Mouse (Mus musculus): ENCODE measurements around the gene Nectin2. TPM values are rescaled to one million over a fixed set of nuclear protein-coding genes. Genes with fewer than 3 reads are reported as not detected.

Gene Nectin2
- polyA plus RNA-seq, 1 experiment from 2014 or later: 56.5 TPM

DNA sequence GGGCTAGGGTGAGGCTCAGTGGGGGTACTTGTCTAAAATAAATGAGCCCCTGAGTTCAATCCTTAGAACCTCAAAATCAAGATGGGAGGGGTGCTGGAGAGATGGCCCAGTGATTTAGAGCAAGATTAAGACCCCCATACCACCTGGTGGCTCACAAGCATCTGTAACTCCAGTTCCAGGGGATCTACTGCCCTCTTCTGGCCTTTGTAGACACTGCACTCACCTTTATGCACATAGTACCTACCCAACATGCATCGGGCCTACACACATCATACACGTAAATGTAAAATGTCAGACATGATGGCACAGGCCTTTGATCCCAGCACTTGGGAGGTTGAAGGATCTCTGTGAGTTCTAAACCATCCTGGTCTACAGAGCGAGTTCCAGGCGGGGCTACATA, 32.4 kb upstream of the Nectin2 start:
- H3K4me2 ChIP-seq: no peak overlapping the region
- no peaks in the 10 kb centered on the region for H3K27me3 ChIP-seq (replicated peaks)
- 93% methylated on average over 4 of the region's 4 CpGs for WGBS
- no peaks in the 10 kb centered on the region for H3K9me3 ChIP-seq (replicated peaks)
- H3K27ac ChIP-seq (replicated peaks): no peak overlapping the region
- no peak overlapping the region for H3K9ac ChIP-seq (replicated peaks)
- no peaks in the 10 kb centered on the region for H3K36me3 ChIP-seq
- H3K4me1 ChIP-seq: no peaks in the 10 kb centered on the region
- no peak overlapping the region for H3K4me3 ChIP-seq (replicated peaks)
- ATAC-seq (ENCODE audit: low FRiP score): no peak

DNA sequence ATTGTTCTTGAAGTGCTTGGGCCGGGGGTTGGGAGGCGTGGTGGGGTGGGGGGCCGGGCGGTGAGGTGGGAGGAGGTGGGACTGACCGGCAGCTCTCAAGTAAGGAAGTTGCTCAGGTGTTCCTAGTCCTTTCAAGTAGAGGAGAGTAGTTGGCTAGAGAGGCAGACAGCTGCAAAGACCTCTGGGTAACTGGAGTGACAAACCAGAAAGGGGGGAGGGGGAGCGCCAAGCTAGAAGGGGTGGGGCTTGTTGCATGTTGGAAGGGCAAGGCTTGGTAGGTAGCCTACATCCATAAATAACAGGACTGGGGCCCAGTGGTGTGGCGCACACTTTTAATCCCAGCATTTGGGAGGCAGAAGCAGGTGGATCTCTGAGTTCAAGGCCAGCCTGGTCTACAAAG, 31.5 kb upstream of the Nectin2 start:
- H3K36me3 ChIP-seq: no peaks in the 10 kb centered on the region
- H3K27ac ChIP-seq (replicated peaks): no peak overlapping the region
- 94% methylated on average over 7 of the region's 7 CpGs for WGBS
- no peak overlapping the region for H3K4me2 ChIP-seq
- no peaks in the 10 kb centered on the region for H3K9me3 ChIP-seq (replicated peaks)
- H3K4me3 ChIP-seq (replicated peaks): no peak overlapping the region
- no peaks in the 10 kb centered on the region for H3K27me3 ChIP-seq (replicated peaks)
- no peaks in the 10 kb centered on the region for H3K4me1 ChIP-seq
- ATAC-seq (ENCODE audit: low FRiP score): no peak
- H3K9ac ChIP-seq (replicated peaks): no peak overlapping the region

DNA sequence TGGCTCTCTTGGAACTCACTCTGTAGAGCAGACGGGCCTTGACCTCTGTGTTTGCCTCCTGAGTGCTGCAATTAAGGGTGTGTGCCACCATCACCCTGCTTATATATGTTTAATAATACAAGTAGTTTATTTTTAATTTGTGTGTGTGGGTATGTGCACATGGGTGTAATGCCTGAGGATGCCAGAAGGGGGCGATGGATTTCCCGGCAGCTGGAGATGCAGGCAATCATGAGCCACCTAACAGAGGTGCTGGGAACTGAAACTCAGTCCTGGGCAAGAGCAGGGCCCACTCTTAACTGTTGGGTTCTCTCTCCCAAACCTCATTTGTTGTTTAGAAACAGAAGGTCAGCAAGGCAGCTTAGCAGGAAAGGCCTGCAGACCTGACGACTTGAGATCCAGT, 29.6 kb upstream of the Nectin2 start:
- WGBS: 84% methylated on average over 4 of the region's 4 CpGs
- no peak overlapping the region for H3K9ac ChIP-seq (replicated peaks)
- no peak overlapping the region for H3K4me2 ChIP-seq
- no peak overlapping the region for H3K4me3 ChIP-seq (replicated peaks)
- H3K4me1 ChIP-seq: no peaks in the 10 kb centered on the region
- no peaks in the 10 kb centered on the region for H3K9me3 ChIP-seq (replicated peaks)
- H3K36me3 ChIP-seq: no peaks in the 10 kb centered on the region
- no peak for ATAC-seq (ENCODE audit: low FRiP score)
- H3K27me3 ChIP-seq (replicated peaks): no peaks in the 10 kb centered on the region
- no peak overlapping the region for H3K27ac ChIP-seq (replicated peaks)

DNA sequence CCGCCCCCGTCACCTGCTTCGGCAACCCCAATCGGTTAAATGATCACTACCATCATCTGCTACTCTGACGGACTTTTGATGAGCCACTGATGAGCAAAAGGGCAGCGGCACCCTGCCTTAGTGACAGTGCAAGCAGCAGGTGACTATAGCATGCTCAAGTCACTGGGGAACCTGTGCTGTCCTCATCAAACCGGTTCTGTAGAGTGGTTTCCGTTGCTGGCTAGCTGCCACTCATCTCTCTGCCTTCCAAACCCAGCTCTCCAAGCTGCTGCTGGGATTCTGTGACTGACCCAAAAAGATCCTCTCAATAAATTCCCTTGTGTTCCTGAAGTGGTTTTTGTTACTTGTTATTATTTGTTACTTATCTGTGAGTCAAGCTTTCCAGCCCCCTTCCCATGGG, 28.4 kb upstream of the Nectin2 start:
- ATAC-seq (ENCODE audit: low FRiP score): no peak
- WGBS: 84% methylated on average over 8 of the region's 8 CpGs
- H3K9ac ChIP-seq (replicated peaks): no peak overlapping the region
- no peaks in the 10 kb centered on the region for H3K36me3 ChIP-seq
- H3K4me2 ChIP-seq: no peak overlapping the region
- H3K9me3 ChIP-seq (replicated peaks): no peaks in the 10 kb centered on the region
- no peak overlapping the region for H3K27ac ChIP-seq (replicated peaks)
- no peaks in the 10 kb centered on the region for H3K4me1 ChIP-seq
- H3K27me3 ChIP-seq (replicated peaks): no peaks in the 10 kb centered on the region
- H3K4me3 ChIP-seq (replicated peaks): no peak overlapping the region

DNA sequence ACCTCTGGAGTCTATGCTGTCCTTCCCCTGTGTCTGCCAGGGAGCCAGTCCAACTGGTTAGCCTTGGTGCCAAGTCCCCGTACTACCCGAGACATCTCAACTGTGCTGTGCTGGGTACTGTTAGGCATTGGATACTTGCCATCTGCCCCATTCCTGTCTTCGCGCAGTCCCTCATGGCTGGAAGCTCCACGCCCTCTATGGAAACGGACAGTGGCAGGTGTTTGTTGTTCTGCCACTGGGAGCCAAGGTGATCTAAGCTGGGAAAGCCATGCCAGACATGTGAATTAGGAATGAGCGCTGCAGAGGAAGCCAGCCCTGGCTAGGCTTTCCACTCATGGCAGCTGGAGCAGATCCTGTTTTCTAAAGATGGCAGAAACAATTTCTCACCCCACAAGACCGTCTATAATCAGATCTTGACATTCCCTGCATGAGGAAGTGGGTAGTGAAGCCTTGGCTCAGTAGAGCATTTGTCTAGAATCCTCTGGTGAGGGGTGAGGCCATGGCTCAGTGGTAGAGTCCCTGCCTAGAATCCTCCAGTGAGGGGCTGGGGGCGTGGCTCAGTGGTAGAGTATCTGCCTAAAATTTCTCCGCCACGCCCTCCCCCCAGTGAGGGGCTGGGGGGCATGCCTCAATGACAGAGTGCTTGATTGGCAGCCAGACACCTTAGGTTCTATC, 26.9 kb upstream of the Nectin2 start:
- H3K27ac ChIP-seq (replicated peaks): no peak overlapping the region
- no peak overlapping the region for H3K4me2 ChIP-seq
- H3K4me1 ChIP-seq: no peaks in the 10 kb centered on the region
- H3K9ac ChIP-seq (replicated peaks): no peak overlapping the region
- no peaks in the 10 kb centered on the region for H3K9me3 ChIP-seq (replicated peaks)
- WGBS: 86% methylated on average over 11 of the region's 11 CpGs
- H3K27me3 ChIP-seq (replicated peaks): peaks cover under 1% of the 10 kb centered on the region
- no peak overlapping the region for H3K4me3 ChIP-seq (replicated peaks)
- ATAC-seq (ENCODE audit: low FRiP score): no peak
- H3K36me3 ChIP-seq: no peaks in the 10 kb centered on the region

DNA sequence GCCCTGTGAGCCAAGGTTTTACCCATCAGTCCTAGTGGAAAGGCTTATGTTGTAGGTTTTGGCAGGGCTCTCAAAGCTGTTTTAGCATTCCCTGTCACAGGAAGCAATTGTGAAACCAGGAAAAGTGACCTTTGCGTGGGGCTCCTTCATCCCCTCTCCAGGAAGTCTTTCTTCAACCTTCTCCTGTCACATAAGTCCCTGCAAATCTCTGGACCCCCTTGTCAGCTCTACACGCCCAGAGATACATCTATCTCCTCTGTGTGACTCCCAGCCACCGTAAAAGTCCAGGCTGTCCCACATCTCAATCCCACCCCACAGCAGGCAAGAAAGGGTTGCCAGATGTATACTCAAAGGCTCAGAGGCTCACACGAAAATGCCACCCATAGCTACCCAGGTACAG, 21.4 kb upstream of the Nectin2 start:
- Histone ChIP-seq H3K9ac (replicated peaks) (no peak overlapping the region), H3K27me3 (replicated peaks) (peaks cover 40% of the 10 kb centered on the region), H3K27ac (replicated peaks) (no peak overlapping the region), H3K4me1 (peaks cover 26% of the 10 kb centered on the region), H3K9me3 (replicated peaks) (no peaks in the 10 kb centered on the region), H3K4me2 (no peak overlapping the region), H3K4me3 (replicated peaks) (no peak overlapping the region), H3K36me3 (no peaks in the 10 kb centered on the region)
- ATAC-seq (ENCODE audit: low FRiP score): no peak
- WGBS: 58% methylated on average over 4 of the region's 4 CpGs

DNA sequence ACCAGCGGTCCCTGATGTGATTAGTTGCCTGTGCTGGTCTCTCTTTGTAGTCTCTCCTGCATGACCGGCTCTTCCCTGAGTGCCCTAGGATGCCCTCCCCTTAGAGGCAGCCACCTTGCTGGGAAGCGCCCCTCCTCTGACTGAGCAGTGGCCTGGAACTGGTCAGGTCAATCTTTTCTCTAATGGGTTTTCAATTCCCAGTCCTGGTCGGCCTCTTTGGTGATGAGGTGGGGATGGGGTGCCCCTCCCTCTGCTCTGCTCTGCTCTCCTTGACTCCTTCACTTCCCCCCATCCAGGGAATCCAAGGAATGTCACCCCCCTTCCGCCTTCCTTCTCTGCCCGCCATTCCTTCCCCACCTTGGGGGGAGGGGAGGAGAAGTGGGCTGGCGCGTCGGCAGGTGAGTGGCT, 20.7 kb upstream of the Nectin2 start, which contains the start of gene Bcam:
Gene Bcam (minus strand): TSS at position 33 of the 408 bp plus-strand sequence.
- ATAC-seq (ENCODE audit: low FRiP score): peak; percentile 43
- Histone ChIP-seq H3K27ac (replicated peaks) (no peak within 1 kb of the TSS), H3K4me1 (peaks cover 26% of the 10 kb centered on the region), H3K9me3 (replicated peaks) (no peaks in the 10 kb centered on the region), H3K9ac (replicated peaks) (peak within 1 kb of the TSS; percentile 41), H3K4me2 (peak within 1 kb of the TSS; percentile 82), H3K27me3 (replicated peaks) (peaks cover 40% of the 10 kb centered on the region), H3K4me3 (replicated peaks) (peak within 1 kb of the TSS; percentile 41), H3K36me3 (no peaks in the 10 kb centered on the region)
- WGBS: 5% methylated on average over 9 of the region's 9 CpGs

DNA sequence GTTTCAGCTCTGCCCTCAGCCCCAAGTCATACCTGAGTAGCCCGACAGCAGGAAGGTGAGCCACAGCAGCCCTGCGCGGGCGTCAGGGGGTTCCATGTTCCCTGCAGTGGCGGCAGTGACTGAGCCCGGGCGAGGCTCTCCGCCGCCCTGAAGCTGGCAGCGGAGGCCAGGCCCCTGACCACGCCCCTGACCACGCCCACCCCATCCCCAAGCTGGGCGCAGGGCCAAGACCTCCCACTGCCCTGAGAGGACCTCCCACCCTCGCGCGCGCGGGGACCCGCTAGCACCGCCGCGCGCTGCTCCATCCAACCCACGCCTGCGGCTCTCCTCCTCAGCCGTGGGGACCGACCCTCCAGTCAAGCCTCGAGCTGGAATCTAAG, 20.1 kb upstream of the Nectin2 start:
- Histone ChIP-seq H3K4me3 (replicated peaks) (peak overlapping the region; percentile 41), H3K4me2 (peak overlapping the region; percentile 82), H3K27me3 (replicated peaks) (peaks cover 40% of the 10 kb centered on the region), H3K4me1 (peaks cover 26% of the 10 kb centered on the region), H3K9ac (replicated peaks) (peak overlapping the region; percentile 41), H3K36me3 (no peaks in the 10 kb centered on the region), H3K9me3 (replicated peaks) (no peaks in the 10 kb centered on the region), H3K27ac (replicated peaks) (no peak overlapping the region)
- ATAC-seq (ENCODE audit: low FRiP score): peak; percentile 80
- 0% methylated on average over 28 of the region's 28 CpGs for WGBS

DNA sequence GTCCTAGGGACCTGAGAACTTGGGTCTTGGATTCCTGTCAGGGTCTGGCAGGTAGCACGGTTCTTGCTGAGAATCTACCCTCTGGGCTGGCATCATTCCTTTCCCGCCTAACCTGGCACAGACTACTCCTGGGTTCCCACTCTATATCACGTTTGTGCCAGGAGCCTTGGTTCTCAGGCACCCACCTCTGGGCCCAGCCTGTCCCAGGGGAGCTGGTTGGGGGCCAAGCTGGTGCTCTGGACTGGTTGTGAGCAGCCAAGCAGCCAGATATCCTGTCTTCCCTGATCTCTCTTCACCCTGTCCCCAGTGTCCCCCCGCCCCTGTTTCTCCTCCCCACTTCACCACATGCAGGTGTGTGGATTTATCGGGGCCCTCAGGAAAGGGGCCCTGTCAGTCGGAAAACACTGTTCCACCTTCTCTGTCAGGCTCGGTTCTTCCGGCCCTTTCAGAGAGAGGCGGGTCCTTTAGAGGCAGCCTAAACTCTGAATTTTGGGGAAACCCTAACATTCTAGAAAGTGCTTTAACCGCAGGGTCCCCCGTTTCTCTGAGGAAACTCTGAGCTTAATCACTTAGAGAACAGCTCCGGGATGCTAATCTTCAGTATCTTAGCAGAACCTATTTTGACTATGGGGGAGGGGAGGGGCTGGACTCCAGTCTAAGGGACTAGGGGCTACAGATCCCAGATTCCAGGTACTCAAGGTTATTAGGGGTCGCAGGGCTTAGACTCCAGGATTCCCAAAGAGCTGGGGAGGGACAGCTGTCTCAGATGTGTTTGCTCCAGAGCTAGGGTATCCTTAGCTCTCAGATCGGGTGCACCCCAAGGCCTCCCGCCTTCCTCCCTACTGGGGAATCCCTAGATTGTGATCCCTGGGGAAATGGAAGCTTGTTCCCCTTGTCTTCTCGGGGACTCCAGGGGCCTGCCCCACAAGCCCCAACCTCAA, 19.4 kb upstream of the Nectin2 start:
- H3K36me3 ChIP-seq: no peaks in the 10 kb centered on the region
- peaks cover 26% of the 10 kb centered on the region for H3K4me1 ChIP-seq
- peaks cover 40% of the 10 kb centered on the region for H3K27me3 ChIP-seq (replicated peaks)
- peak; percentile 6; the same call in 1 of the 2 replicates for ATAC-seq (ENCODE audit: low FRiP score)
- peak overlapping the region; percentile 41 for H3K4me3 ChIP-seq (replicated peaks)
- 11% methylated on average over 16 of the region's 16 CpGs for WGBS
- H3K4me2 ChIP-seq: peak overlapping the region; percentile 82
- H3K27ac ChIP-seq (replicated peaks): no peak overlapping the region
- peak overlapping the region; percentile 41 for H3K9ac ChIP-seq (replicated peaks)
- no peaks in the 10 kb centered on the region for H3K9me3 ChIP-seq (replicated peaks)

DNA sequence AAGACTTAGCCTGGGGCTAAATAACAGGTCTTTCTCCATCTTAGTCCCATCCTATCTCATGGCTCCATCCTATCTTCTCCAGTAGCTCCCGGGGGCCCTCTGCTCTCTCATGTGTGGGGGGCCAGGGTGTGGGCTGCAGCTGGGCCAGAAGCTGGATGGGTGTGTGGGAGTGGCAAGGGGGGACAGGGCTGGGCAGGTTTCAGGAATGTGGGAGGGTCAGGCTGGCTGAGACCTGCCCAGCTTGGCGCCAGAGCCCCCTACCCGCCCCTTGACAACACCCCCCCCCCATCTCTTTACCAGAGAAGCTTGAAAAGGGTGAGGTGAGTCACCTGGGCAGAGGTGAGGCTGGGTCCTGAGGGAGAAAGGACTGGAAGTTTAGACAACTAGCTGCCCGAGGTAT, 18.7 kb upstream of the Nectin2 start:
- peak overlapping the region; percentile 82; the same call in 1 of the 2 replicates for H3K4me2 ChIP-seq
- no peak overlapping the region for H3K27ac ChIP-seq (replicated peaks)
- H3K4me3 ChIP-seq (replicated peaks): no peak overlapping the region
- 33% methylated on average over 4 of the region's 4 CpGs for whole genome bisulfite sequencing
- H3K27me3 ChIP-seq (replicated peaks): peaks cover 40% of the 10 kb centered on the region
- no peak for ATAC-seq (ENCODE audit: low FRiP score)
- peaks cover 26% of the 10 kb centered on the region for H3K4me1 ChIP-seq
- no peaks in the 10 kb centered on the region for H3K36me3 ChIP-seq
- no peaks in the 10 kb centered on the region for H3K9me3 ChIP-seq (replicated peaks)
- no peak overlapping the region for H3K9ac ChIP-seq (replicated peaks)

DNA sequence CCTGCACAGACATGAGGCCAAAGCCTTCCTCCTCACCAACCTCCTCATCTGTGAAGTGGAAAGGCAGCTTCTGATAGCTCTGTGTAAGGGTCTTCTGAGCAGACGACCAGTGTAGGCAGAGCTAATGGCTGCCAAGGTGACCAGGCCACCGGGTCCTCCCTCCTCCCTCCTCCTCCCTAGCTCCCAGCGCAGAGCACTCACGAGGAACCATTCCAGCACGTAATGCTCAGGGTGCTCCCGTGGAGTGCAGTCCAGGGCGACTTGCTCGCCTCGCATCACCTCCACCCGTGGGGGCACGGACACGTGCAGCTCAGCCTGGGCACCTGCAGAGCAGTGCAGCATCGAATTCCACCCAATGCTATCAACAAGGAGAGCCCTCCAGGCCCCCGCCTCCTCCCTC, 18.0 kb upstream of the Nectin2 start:
- WGBS: 76% methylated on average over 14 of the region's 14 CpGs
- Histone ChIP-seq H3K9ac (replicated peaks) (no peak overlapping the region), H3K36me3 (no peaks in the 10 kb centered on the region), H3K27me3 (replicated peaks) (peaks cover 40% of the 10 kb centered on the region), H3K9me3 (replicated peaks) (no peaks in the 10 kb centered on the region), H3K4me3 (replicated peaks) (no peak overlapping the region), H3K4me1 (peaks cover 26% of the 10 kb centered on the region), H3K27ac (replicated peaks) (no peak overlapping the region), H3K4me2 (no peak overlapping the region)
- no peak for ATAC-seq (ENCODE audit: low FRiP score)

DNA sequence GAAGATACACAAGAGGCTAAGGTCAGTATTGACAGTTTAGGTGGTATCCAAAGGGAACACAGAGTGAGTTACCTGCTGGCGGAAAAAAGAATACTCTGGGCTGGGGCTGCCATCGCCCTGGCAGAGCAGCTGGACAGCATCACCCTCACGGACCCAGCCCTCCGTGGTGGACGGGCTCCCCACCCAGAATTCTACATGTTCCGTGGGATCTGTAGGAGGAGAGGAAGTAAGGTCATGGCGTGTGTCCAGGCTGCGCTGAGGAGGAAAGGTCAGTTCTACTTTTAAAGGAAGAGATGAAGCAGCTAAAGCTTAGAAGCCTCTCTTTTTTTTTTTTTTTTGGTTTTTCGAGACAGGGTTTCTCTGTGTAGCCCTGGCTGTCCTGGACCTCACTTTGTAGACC, 14.3 kb upstream of the Nectin2 start:
- peaks cover 8% of the 10 kb centered on the region for H3K4me1 ChIP-seq
- H3K9me3 ChIP-seq (replicated peaks): no peaks in the 10 kb centered on the region
- no peak overlapping the region for H3K4me3 ChIP-seq (replicated peaks)
- no peak overlapping the region for H3K9ac ChIP-seq (replicated peaks)
- H3K36me3 ChIP-seq: no peaks in the 10 kb centered on the region
- no peak overlapping the region for H3K4me2 ChIP-seq
- H3K27me3 ChIP-seq (replicated peaks): peaks cover 16% of the 10 kb centered on the region
- WGBS: 93% methylated on average over 8 of the region's 9 CpGs
- no peak for ATAC-seq (ENCODE audit: low FRiP score)
- no peak overlapping the region for H3K27ac ChIP-seq (replicated peaks)

All from neural tube, embryonic 15.5 days (tissue).